Mouse (Mus musculus) CH12F3 (cell line): ENCODE results near the gene Nsd1.
"Not testable (repeated sequence)": the region's sequence is repeated elsewhere in the genome, so short reads cannot be mapped to it uniquely, and the experiment has no call there.

Experiments
- in situ Hi-C: fragments of 300-500 bp; cut with MboI; formaldehyde crosslinking; loops from 2 replicates; pipeline ENCODE4 v1.14.3; 2020; ENCODE audit warnings: low sequenced_read_pairs

Nsd1 gene

GRCm38 (mm10) chr13:55209649-55210192 lies at the start of gene Nsd1:
Nsd1 (plus strand) TSS chr13:55209782.
- in situ Hi-C loops: no loop called here

- in situ Hi-C loops: no loop called here
Measured at GRCm38 (mm10) chr13:55162365-55162764, 47.2 kb upstream of the Nsd1 start.

GRCm38 (mm10) chr13:55163553-55163952 lies 46.0 kb upstream of the Nsd1 start:
- in situ Hi-C loops: no loop called here

- in situ Hi-C loops: no loop called here
Measured at GRCm38 (mm10) chr13:55165831-55166339, 43.7 kb upstream of the Nsd1 start.

GRCm38 (mm10) chr13:55166806-55167725 lies 42.5 kb upstream of the Nsd1 start:
- in situ Hi-C loops: no loop called here

- in situ Hi-C loops: no loop called here
Measured at GRCm38 (mm10) chr13:55167798-55168197, 41.8 kb upstream of the Nsd1 start.

GRCm38 (mm10) chr13:55168255-55168654 lies 41.3 kb upstream of the Nsd1 start:
- in situ Hi-C loops: no loop called here

GRCm38 (mm10) chr13:55168958-55169369 lies 40.6 kb upstream of the Nsd1 start:
- in situ Hi-C loops: no loop called here

GRCm38 (mm10) chr13:55171517-55172335 lies 37.9 kb upstream of the Nsd1 start:
- in situ Hi-C loops: loop anchor here (10.0 kb wide), 1 partner anchor 377 kb away; no protein-coding TSS in a partner anchor

GRCm38 (mm10) chr13:55172336-55172770 lies 37.2 kb upstream of the Nsd1 start:
- in situ Hi-C loops: loop anchor here (10.0 kb wide), 1 partner anchor 378 kb away; no protein-coding TSS in a partner anchor

GRCm38 (mm10) chr13:55174347-55174746 lies 35.2 kb upstream of the Nsd1 start:
- in situ Hi-C loops: loop anchor here (10.0 kb wide), 1 partner anchor 380 kb away; no protein-coding TSS in a partner anchor

GRCm38 (mm10) chr13:55176265-55176664 lies 33.3 kb upstream of the Nsd1 start:
- in situ Hi-C loops: loop anchor here (10.0 kb wide), 1 partner anchor 381 kb away; no protein-coding TSS in a partner anchor

- in situ Hi-C loops: loop anchor here (10.0 kb wide), 1 partner anchor 383 kb away; no protein-coding TSS in a partner anchor
Measured at GRCm38 (mm10) chr13:55177903-55178496, 31.6 kb upstream of the Nsd1 start.

- in situ Hi-C loops: loop anchor here (10.0 kb wide), 1 partner anchor 384 kb away; no protein-coding TSS in a partner anchor
Measured at GRCm38 (mm10) chr13:55178556-55178955, 31.0 kb upstream of the Nsd1 start.

- in situ Hi-C loops: loop anchor here (10.0 kb wide), 1 partner anchor 385 kb away; no protein-coding TSS in a partner anchor
Measured at GRCm38 (mm10) chr13:55179591-55179990, 30.0 kb upstream of the Nsd1 start.

GRCm38 (mm10) chr13:55181786-55182172 lies 27.8 kb upstream of the Nsd1 start:
- in situ Hi-C loops: no loop called here

- in situ Hi-C loops: no loop called here
Measured at GRCm38 (mm10) chr13:55182173-55182894, 27.2 kb upstream of the Nsd1 start.

GRCm38 (mm10) chr13:55183382-55183781 lies 26.2 kb upstream of the Nsd1 start:
- in situ Hi-C loops: no loop called here

GRCm38 (mm10) chr13:55187062-55187461 lies 22.5 kb upstream of the Nsd1 start:
- in situ Hi-C loops: not testable (repeated sequence)
